Mouse (Mus musculus): ENCODE measurements around the gene Dip2b. TPM values are rescaled to one million over a fixed set of nuclear protein-coding genes. Genes with fewer than 3 reads are reported as not detected.
"Not testable (repeated sequence)": the region's sequence is repeated elsewhere in the genome, so short reads cannot be mapped to it uniquely, and the experiment has no call there.

Dip2b gene
- polyA plus RNA-seq, 1 experiment = 5.4 TPM

DNA sequence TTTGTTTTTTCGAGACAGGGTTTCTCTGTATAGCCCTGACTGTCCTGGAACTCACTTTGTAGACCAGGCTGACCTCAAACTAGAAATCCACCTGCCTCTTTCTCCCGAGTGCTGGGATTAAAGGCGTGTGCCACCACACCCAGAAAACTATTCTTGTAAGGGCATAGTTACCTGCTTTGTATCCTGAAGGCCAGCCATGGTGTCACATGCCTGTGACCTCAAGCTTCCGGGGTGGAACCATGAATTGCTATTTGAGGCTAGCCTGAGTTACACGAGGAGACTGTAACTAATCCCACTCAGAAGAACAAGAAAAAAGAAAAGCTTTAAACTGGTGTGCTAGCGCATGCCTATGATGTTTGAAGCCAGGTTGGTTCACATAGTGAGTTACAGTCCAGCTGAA is 217.9 kb downstream of the Dip2b start:
- WGBS = 86% methylated on average over 6 of the region's 6 CpGs
- no peak for DNase-seq
- no peak for TF ChIP-seq CTCF (conservative IDR thresholded peaks at IDR 0.05; ENCODE audit: insufficient read depth, insufficient read length, low read depth, low read length)
- TF ChIP-seq POLR2A (IDR thresholded peaks at IDR 0.05; ENCODE audit: low read depth, low read length) = no peak
- H3K4me3 ChIP-seq (ENCODE audit: insufficient read depth, low read depth, low read length) = no peak overlapping the region
- peaks cover 16% of the 10 kb centered on the region for H3K36me3 ChIP-seq (ENCODE audit: control insufficient read depth, insufficient read depth, low read length)
- no peak overlapping the region for H3K27ac ChIP-seq (ENCODE audit: insufficient read depth, low read depth, low read length)
- H3K4me1 ChIP-seq (ENCODE audit: control insufficient read depth, insufficient read depth, low read length) = no peaks in the 10 kb centered on the region
- H3K27me3 ChIP-seq (replicated peaks; ENCODE audit: control insufficient read depth, insufficient read depth, low read length) = no peaks in the 10 kb centered on the region

DNA sequence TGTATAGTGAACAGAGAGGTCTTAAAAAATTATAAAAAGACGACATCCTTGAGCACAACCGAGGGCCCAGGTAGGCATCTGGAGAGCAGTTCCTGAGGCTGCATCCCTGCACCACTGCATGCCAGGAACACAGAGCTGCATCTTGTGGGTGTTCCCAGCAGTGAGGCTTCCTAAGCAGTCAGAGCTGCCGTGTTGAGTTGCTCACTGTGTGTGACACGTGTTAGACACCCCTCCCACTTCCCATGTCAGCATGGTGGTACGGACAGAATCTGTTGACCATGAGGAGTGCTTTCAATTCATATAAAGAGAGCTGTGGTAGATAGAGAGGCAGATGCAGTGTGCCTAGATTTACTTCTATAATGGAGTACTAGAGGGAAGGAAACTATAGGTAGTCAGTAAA is 218.8 kb downstream of the Dip2b start:
- peaks cover 12% of the 10 kb centered on the region for H3K36me3 ChIP-seq (ENCODE audit: control insufficient read depth, insufficient read depth, low read length)
- H3K4me3 ChIP-seq (ENCODE audit: insufficient read depth, low read depth, low read length) = no peak overlapping the region
- H3K4me1 ChIP-seq (ENCODE audit: control insufficient read depth, insufficient read depth, low read length) = peaks cover 2% of the 10 kb centered on the region; the same call in 1 of the 2 replicates
- H3K27me3 ChIP-seq (replicated peaks; ENCODE audit: control insufficient read depth, insufficient read depth, low read length) = no peaks in the 10 kb centered on the region
- no peak for DNase-seq
- 83% methylated on average over 5 of the region's 5 CpGs for WGBS
- TF ChIP-seq CTCF (conservative IDR thresholded peaks at IDR 0.05; ENCODE audit: insufficient read depth, insufficient read length, low read depth, low read length) (no peak), POLR2A (IDR thresholded peaks at IDR 0.05; ENCODE audit: low read depth, low read length) (no peak)
- H3K27ac ChIP-seq (ENCODE audit: insufficient read depth, low read depth, low read length) = no peak overlapping the region

DNA sequence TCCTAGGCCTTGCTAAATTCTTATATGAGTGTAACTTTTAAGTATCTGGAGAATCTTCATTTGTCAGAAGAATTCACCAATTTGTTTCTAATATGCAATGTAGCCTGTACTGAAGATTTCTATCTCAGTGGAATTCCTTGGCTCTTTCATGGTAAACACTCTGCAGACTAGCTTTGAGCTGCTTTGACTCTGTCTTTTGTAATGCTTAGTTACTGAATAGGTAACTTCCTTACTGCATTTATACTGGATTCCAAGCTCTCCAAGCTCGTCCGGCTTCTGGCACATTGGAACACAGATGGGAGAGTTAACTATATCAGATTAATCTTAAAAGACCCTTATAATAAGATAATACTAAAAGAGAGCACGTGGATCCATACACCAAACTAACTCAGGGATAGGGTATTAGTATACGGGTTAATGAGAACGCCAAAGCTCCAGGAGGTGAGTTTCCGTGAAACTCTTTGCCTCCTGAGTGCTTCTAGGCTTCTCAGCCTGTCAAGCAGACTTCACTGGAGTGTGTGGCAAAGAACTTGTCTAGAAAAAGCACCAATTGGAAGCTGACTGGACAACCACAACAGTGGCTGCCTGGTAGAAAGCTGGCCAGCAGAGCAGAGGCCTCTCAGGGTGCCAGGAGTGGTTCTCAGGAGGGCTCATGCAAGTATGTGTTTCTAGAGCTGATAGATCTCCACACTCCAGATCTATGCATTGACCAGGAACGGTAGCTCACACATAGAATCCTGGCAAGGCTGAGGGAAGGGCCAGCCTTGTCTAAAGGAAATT is 220.4 kb downstream of the Dip2b start:
- Histone ChIP-seq H3K4me3 (ENCODE audit: insufficient read depth, low read depth, low read length) (no peak overlapping the region), H3K36me3 (ENCODE audit: control insufficient read depth, insufficient read depth, low read length) (peaks cover 7% of the 10 kb centered on the region), H3K27me3 (replicated peaks; ENCODE audit: control insufficient read depth, insufficient read depth, low read length) (no peaks in the 10 kb centered on the region), H3K4me1 (ENCODE audit: control insufficient read depth, insufficient read depth, low read length) (peaks cover 5% of the 10 kb centered on the region; the same call in 1 of the 2 replicates), H3K27ac (ENCODE audit: insufficient read depth, low read depth, low read length) (no peak overlapping the region)
- DNase-seq = no peak
- WGBS = 84% methylated on average over 7 of the region's 7 CpGs
- TF ChIP-seq POLR2A (IDR thresholded peaks at IDR 0.05; ENCODE audit: low read depth, low read length) = no peak

DNA sequence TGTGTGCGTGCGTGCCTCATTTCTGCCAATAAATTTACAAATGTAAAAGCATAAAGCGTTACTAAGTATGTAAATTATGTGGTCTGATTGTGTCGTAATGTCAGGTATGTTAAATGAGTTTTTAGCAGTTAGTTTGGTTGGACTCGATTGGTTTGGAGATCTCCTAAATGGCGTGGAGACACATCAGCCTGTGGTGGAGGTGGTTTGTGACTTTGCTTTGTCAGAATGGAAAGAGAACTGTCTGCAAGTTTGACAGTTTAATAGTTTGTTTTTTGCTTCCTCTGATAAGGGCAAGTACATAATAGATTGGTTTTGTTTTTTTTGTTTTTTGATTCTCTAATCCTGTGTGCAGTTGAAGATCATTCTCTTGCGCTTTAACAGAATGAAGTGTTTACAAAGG is 221.9 kb downstream of the Dip2b start:
- DNase-seq; H3K27me3 ChIP-seq (replicated peaks; ENCODE audit: control insufficient read depth, insufficient read depth, low read length); H3K4me1 ChIP-seq (ENCODE audit: control insufficient read depth, insufficient read depth, low read length); H3K36me3 ChIP-seq (ENCODE audit: control insufficient read depth, insufficient read depth, low read length); H3K4me3 ChIP-seq (ENCODE audit: insufficient read depth, low read depth, low read length); H3K27ac ChIP-seq (ENCODE audit: insufficient read depth, low read depth, low read length): not testable (repeated sequence)
- WGBS = 76% methylated on average over 7 of the region's 7 CpGs

DNA sequence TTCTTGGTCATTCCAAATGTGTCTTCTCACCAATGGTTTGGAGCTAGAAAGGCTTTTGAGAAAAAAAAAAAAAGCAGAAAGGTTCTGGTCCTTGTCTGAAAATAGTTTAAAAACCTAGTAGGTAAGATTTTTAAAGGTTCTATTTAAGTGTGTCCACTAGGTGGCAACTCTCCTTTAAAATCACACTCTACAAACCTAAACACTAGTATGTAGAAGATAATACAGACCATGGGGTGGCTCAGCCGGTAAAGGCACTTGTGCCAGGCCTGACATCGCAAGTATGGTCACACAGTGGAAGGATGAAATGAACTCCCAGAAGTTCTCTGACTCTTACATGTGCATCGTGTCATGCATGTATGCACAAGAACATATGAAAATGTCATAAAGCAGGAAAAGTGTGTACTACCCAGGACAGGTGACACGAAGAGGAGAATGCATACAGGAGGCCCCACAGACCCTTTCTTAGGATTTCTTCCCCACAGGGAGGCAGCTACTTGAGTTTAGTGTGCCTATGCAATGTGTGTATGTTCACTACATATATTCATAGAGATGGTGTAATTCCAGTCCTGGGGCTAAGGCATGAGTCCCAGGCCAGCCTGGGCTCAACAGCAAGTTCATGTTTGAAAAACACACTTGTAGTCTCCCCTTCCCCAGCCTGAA is 224.9 kb downstream of the Dip2b start:
- no peaks in the 10 kb centered on the region for H3K27me3 ChIP-seq (replicated peaks; ENCODE audit: control insufficient read depth, insufficient read depth, low read length)
- H3K4me1 ChIP-seq (ENCODE audit: control insufficient read depth, insufficient read depth, low read length) = peaks cover 8% of the 10 kb centered on the region
- H3K36me3 ChIP-seq (ENCODE audit: control insufficient read depth, insufficient read depth, low read length) = peaks cover 3% of the 10 kb centered on the region
- H3K27ac ChIP-seq (ENCODE audit: insufficient read depth, low read depth, low read length) = no peak overlapping the region
- DNase-seq = peak; percentile 28
- WGBS = 32% methylated on average over 4 of the region's 4 CpGs
- TF ChIP-seq CTCF (conservative IDR thresholded peaks at IDR 0.05; ENCODE audit: insufficient read depth, insufficient read length, low read depth, low read length) (peak; percentile 27; the same call in 1 of the 2 replicates), POLR2A (IDR thresholded peaks at IDR 0.05; ENCODE audit: low read depth, low read length) (no peak)
- H3K4me3 ChIP-seq (ENCODE audit: insufficient read depth, low read depth, low read length) = no peak overlapping the region

DNA sequence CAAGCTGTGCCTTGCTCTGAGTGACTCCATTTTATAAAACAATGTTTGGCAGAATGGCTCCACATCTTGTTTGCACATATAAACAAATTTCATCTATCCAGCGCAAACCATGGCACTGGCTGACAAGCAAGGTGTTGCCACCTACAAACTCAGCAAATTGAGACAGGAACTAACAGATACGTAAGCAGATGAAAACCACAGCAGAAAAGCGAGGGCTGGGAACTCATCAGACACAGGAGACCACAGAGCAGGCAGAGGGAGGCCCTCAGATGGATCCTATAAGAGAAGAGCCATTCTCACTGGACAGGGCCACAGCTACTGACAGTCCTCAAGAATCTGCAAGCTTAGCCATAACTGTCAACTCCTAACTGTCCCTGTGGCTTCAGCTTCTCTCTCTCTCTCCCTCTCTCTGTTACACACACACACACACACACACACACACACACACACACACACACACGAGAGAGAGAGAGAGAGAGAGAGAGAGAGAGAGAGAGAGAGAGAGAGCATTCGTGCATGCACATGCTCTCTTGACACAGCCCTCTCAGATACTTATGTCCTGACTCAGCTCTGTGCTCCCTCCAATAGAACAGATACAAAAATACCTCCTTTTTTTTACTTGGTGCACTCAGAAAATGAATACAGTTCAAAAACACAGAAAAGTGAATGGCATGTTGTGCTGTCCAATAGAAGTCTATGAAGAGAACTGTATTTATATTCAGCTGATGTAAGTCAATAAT is 227.3 kb downstream of the Dip2b start:
- TF ChIP-seq POLR2A (IDR thresholded peaks at IDR 0.05; ENCODE audit: low read depth, low read length) (no peak), CTCF (conservative IDR thresholded peaks at IDR 0.05; ENCODE audit: insufficient read depth, insufficient read length, low read depth, low read length) (no peak)
- DNase-seq = no peak
- peaks cover 8% of the 10 kb centered on the region for H3K4me1 ChIP-seq (ENCODE audit: control insufficient read depth, insufficient read depth, low read length)
- no peak overlapping the region for H3K27ac ChIP-seq (ENCODE audit: insufficient read depth, low read depth, low read length)
- no peak overlapping the region for H3K4me3 ChIP-seq (ENCODE audit: insufficient read depth, low read depth, low read length)
- WGBS = 58% methylated on average over 5 of the region's 5 CpGs
- no peaks in the 10 kb centered on the region; the same call in 1 of the 2 replicates for H3K36me3 ChIP-seq (ENCODE audit: control insufficient read depth, insufficient read depth, low read length)
- no peaks in the 10 kb centered on the region for H3K27me3 ChIP-seq (replicated peaks; ENCODE audit: control insufficient read depth, insufficient read depth, low read length)

DNA sequence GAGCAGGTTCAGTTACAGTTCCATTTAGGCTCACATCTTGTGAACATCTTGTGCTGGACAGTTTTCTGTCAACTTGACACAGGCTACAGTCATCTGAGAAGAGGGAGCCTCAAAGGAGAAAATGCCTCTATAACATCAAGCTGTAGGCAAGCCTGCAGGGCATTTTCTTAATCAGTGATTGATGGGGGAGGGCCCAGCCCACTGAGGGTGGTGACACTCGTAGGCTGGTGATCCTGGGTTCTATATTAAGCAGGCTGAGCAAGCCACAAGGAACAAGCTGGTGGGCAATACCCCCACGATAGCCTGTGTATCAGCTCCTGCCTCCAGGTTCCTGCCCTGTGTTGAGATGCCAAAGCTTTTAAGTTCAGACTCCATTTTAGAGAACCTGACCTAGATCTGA is 230.5 kb downstream of the Dip2b start:
- H3K27ac ChIP-seq (ENCODE audit: insufficient read depth, low read depth, low read length) = no peak overlapping the region
- peaks cover 5% of the 10 kb centered on the region; the same call in 1 of the 2 replicates for H3K4me1 ChIP-seq (ENCODE audit: control insufficient read depth, insufficient read depth, low read length)
- H3K4me3 ChIP-seq (ENCODE audit: insufficient read depth, low read depth, low read length) = no peak overlapping the region
- no peaks in the 10 kb centered on the region for H3K27me3 ChIP-seq (replicated peaks; ENCODE audit: control insufficient read depth, insufficient read depth, low read length)
- no peaks in the 10 kb centered on the region for H3K36me3 ChIP-seq (ENCODE audit: control insufficient read depth, insufficient read depth, low read length)
- no peak for TF ChIP-seq POLR2A (IDR thresholded peaks at IDR 0.05; ENCODE audit: low read depth, low read length)
- no peak for TF ChIP-seq CTCF (conservative IDR thresholded peaks at IDR 0.05; ENCODE audit: insufficient read depth, insufficient read length, low read depth, low read length)
- no peak for DNase-seq
- WGBS = 83% methylated on average over 2 of the region's 2 CpGs

Other genes starting within 250 kb of the Dip2b start
- gene Lima1, start 163.2 kb upstream of the Dip2b start, polyA plus RNA-seq (2012; rRNA removed) = 29.9 and 32.7 TPM in 2 replicates
- gene Fam186a, start 71.6 kb upstream of the Dip2b start, polyA plus RNA-seq (2012; rRNA removed) = 0.04 and 0.05 TPM in 2 replicates
- gene Larp4, start 68.6 kb upstream of the Dip2b start, polyA plus RNA-seq (2012; rRNA removed) = 43.4 and 63.3 TPM in 2 replicates
- 38.6 and 43.7 TPM in 2 replicates for gene Atf1, start 189.2 kb downstream of the Dip2b start, polyA plus RNA-seq (2012; rRNA removed)
- 0.14 TPM in 1 of 2 replicates, not detected in the other for gene Tmprss12, start 242.2 kb downstream of the Dip2b start, polyA plus RNA-seq (2012; rRNA removed)